Mouse (Mus musculus) cortical plate, adult 2 months (tissue): ENCODE data around the gene Gnb1. TPM values are rescaled to one million over a fixed set of nuclear protein-coding genes. Genes with fewer than 3 reads are reported as not detected.
"Not testable (repeated sequence)": the region's sequence is repeated elsewhere in the genome, so short reads cannot be mapped to it uniquely, and the experiment has no call there.

Source experiments
- H3K27ac ChIP-seq: fragments of 200-500 bp; 2 replicates; pipeline ENCODE4 v1.5.1; 2012; ENCODE audit warnings: low read length, control low read depth, inconsistent platforms; ENCODE audit not compliant: insufficient read depth
- H3K4me1 ChIP-seq: fragments of 200-500 bp; 2 replicates; pipeline ENCODE4 v1.6.1; 2011; ENCODE audit warnings: low read length; ENCODE audit not compliant: control insufficient read depth, insufficient read depth
- H3K4me3 ChIP-seq: fragments of 200-500 bp; 2 replicates; pipeline ENCODE4 v1.5.1; 2011; ENCODE audit warnings: mild to moderate bottlenecking, low read length, control low read depth; ENCODE audit not compliant: insufficient read depth
- CTCF ChIP-seq: fragments of 200-500 bp; IDR thresholded peaks from 2 replicates; pipeline ENCODE4 v1.5.1; 2011; ENCODE audit warnings: mild to moderate bottlenecking, control low read depth, low read length; ENCODE audit not compliant: insufficient read depth; ENCODE audit errors: extremely low read depth
- POLR2A ChIP-seq: fragments of 200-500 bp; IDR thresholded peaks from 2 replicates; pipeline ENCODE4 v1.6.1; 2011; ENCODE audit warnings: mild to moderate bottlenecking, low read length, control low read depth; ENCODE audit not compliant: insufficient read depth; ENCODE audit errors: extremely low read depth
- polyA plus RNA-seq: library from polyadenylated mRNA; depleted of rRNA; stranded (reverse); fragments of >200 nt; gene quantifications from 2 replicates; pipeline ENCODE4 v1.2.3, GENCODE M21; 2012

Gene Gnb1
- polyA plus RNA-seq, 1 experiment, result 733 TPM

- TF ChIP-seq CTCF (no peak), POLR2A (no peak)
- H3K4me1 ChIP-seq, result peaks cover 6% of the 10 kb centered on the region; the same call in 1 of the 2 replicates
- peak within 1 kb of the TSS; percentile 85 for H3K4me3 ChIP-seq
- H3K27ac ChIP-seq, result peak within 1 kb of the TSS; percentile 12; the same call in 1 of the 2 replicates
These were observed 70.7 kb downstream of the Gnb1 start, which contains the start of gene Nadk for GRCm38 (mm10) chr4:155561661-155562442. Gene Nadk, plus strand, starts transcription at chr4:155562378.

- Histone ChIP-seq H3K4me1 (peaks cover 6% of the 10 kb centered on the region; the same call in 1 of the 2 replicates), H3K4me3 (peak overlapping the region; percentile 85), H3K27ac (0 out of 2 replicates have a peak overlapping the region, but pooled peaks have one; percentile 12)
- TF ChIP-seq CTCF (no peak), POLR2A (no peak)
These were observed 71.7 kb downstream of the Gnb1 start for GRCm38 (mm10) chr4:155562725-155563399.

- peak; percentile 62; the same call in 1 of the 2 replicates for TF ChIP-seq POLR2A
- 0 out of 2 replicates have a peak, but pooled peaks have one; percentile 2 for TF ChIP-seq CTCF
- H3K27ac ChIP-seq, result peak overlapping the region; percentile 82
- peaks cover 6% of the 10 kb centered on the region; the same call in 1 of the 2 replicates for H3K4me1 ChIP-seq
- peak overlapping the region; percentile 85 for H3K4me3 ChIP-seq
These were observed 72.5 kb downstream of the Gnb1 start for GRCm38 (mm10) chr4:155563400-155564231.

GRCm38 (mm10) chr4:155564315-155565069 lies 73.3 kb downstream of the Gnb1 start:
- peak overlapping the region; percentile 85 for H3K4me3 ChIP-seq
- no peak for TF ChIP-seq CTCF
- no peak for TF ChIP-seq POLR2A
- peaks cover 6% of the 10 kb centered on the region; the same call in 1 of the 2 replicates for H3K4me1 ChIP-seq
- peak overlapping the region; percentile 82 for H3K27ac ChIP-seq

GRCm38 (mm10) chr4:155566555-155566954 lies 75.4 kb downstream of the Gnb1 start:
- Histone ChIP-seq H3K4me1 (peaks cover 6% of the 10 kb centered on the region; the same call in 1 of the 2 replicates), H3K4me3 (no peak overlapping the region), H3K27ac (no peak overlapping the region)
- TF ChIP-seq CTCF, result no peak
- no peak for TF ChIP-seq POLR2A

GRCm38 (mm10) chr4:155568170-155568569 lies 77.0 kb downstream of the Gnb1 start:
- H3K27ac ChIP-seq, result no peak overlapping the region
- peaks cover 5% of the 10 kb centered on the region; the same call in 1 of the 2 replicates for H3K4me1 ChIP-seq
- TF ChIP-seq POLR2A, result no peak
- peak; percentile 53; the same call in 1 of the 2 replicates for TF ChIP-seq CTCF
- H3K4me3 ChIP-seq, result no peak overlapping the region

GRCm38 (mm10) chr4:155568632-155569370 lies 77.6 kb downstream of the Gnb1 start:
- peaks cover 5% of the 10 kb centered on the region; the same call in 1 of the 2 replicates for H3K4me1 ChIP-seq
- H3K27ac ChIP-seq, result no peak overlapping the region
- no peak overlapping the region for H3K4me3 ChIP-seq
- no peak for TF ChIP-seq POLR2A
- TF ChIP-seq CTCF, result no peak

GRCm38 (mm10) chr4:155569818-155570217 lies 78.7 kb downstream of the Gnb1 start:
- TF ChIP-seq POLR2A (no peak), CTCF (no peak)
- Histone ChIP-seq H3K27ac (no peak overlapping the region), H3K4me3 (no peak overlapping the region), H3K4me1 (peaks cover 3% of the 10 kb centered on the region; the same call in 1 of the 2 replicates)

GRCm38 (mm10) chr4:155570315-155570714 lies 79.2 kb downstream of the Gnb1 start:
- not testable (repeated sequence) for H3K27ac ChIP-seq, H3K4me1 ChIP-seq, H3K4me3 ChIP-seq
